Mouse (Mus musculus): Measurements from ENCODE around the gene Ctu2.

Gene Ctu2

DNA sequence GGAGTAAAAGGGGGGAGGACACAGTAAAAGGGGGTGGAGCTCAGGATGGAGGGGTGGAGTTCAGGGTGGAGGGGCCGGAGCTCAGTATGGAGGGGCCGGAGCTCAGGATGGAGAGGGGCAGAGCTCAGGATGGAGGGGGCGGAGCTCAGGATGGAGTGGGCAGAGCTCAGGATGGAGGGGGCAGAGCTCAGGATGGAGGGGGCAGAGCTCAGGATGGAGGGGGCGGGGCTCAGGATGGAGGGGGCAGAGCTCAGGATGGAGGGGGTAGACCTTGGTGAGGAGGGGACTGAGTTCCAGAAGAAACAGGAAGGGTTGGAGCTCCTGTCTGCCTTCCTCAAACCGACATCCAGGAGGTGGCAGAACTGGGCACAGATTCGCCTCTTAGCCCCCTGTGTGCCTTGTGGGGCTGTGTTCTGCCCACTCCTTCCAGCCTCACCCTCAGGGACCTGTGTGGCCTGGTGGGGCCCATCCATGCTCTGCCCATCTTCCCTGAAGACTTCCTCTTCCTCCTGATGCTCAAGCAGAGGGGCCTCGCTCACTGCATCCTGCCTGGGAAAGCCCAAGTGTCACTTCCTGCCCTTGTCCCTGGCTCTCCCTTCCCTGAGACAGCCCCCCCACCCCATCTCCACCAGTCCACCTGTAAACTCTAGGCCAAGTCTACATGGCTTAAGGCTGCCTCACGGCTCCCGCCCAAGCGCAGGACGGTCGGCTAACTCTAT is 21.2 kb downstream of the Ctu2 start:
- no peak for DNase-seq

DNA sequence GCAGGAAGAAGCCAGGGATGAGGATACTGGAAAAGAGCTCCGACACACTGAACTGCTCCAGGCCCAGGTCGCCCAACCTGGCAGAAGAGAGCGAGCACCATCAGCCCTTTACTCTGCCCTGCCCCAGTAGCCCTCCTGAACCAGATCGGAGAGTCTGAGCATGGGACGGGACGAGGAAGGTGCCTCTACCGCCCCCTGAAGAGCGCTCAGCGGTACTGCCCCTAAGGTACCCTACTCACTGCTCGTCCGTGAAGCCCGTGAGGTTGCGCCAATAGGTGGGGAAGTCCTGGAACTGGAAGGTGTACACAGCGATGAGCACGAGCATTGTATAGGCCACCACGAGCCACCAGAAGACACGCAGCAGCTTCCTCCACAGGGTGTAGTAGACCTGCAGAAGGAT is 22.0 kb downstream of the Ctu2 start:
- DNase-seq = no peak

DNA sequence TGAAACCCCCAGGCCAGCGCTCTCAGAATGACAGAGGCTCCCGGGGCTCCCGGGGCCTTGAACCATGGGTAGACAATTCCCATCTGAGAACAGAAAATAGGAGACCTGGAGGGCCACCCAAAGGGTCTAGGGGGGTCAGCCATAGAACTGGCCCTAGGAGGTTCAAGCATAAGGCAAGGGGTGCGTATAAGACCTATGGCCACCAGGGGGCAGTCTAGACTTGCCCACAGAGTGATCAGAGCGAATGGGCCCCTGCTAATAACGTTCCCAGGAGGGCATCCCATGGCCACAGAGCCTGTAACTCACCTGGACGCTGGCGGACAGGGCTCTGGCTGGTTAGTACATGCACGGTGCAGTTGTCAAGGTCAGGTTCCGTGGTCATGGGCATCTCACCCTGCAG is 24.9 kb downstream of the Ctu2 start:
- peak; percentile 86 for DNase-seq

DNA sequence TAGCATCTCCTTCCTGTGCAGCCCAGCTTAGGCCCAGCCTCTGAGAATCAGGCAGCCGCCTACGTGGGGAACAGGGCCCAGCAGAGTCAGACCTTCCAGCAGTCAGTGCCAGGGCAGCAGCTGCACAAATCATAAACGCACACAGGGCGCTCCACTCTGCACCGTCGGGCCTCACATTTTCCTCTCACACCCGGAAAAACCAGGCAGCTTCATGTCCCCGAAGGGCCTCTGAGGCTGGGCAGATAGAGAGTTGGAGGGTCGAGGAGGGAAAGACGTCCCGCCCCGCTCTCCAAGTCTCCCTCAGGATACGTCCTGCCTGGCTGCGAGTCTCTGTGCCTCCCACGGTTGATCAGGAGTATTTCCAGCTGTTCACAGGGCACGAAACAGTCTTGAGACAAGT is 35.6 kb downstream of the Ctu2 start:
- DNase-seq = no peak

DNA sequence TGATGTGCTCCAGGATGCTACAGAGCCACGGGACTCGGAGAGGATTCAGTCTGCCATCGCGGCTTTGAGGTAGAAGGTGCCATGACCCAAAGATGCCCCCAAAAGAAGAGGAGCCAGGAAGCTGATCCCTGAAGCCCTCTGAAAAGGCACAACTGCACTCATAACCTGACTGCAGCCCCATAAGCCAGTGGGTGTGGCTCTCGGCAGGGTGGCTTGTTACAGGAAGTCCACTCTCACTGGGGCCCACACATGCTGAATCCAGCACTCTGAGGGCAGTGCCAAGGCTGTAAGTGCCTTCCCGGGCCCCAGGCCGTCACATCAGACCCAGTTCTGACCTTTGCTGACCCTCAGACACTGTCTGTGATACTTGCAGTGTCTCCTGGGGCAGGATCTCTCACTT is 36.4 kb downstream of the Ctu2 start:
- DNase-seq = no peak

DNA sequence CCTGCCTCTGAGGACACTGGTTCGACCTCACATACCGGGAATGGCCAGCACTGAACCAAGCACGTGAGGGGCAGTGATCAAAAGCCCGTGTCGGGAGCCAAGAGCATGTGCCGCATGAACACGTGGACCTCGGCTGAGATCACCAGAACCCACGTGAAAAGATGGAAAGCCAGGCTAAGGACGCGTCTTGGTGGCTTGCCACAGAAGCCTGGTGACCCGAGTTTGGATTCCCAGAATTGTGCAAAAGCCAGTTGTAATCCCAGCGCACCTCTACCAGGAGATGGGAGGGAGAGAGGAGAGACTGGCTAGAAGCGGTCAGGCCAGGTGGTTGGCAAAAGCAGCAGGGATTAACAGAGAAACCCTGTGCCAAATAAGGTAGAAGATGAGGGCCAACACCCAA is 39.8 kb downstream of the Ctu2 start:
- DNase-seq = no peak

DNA sequence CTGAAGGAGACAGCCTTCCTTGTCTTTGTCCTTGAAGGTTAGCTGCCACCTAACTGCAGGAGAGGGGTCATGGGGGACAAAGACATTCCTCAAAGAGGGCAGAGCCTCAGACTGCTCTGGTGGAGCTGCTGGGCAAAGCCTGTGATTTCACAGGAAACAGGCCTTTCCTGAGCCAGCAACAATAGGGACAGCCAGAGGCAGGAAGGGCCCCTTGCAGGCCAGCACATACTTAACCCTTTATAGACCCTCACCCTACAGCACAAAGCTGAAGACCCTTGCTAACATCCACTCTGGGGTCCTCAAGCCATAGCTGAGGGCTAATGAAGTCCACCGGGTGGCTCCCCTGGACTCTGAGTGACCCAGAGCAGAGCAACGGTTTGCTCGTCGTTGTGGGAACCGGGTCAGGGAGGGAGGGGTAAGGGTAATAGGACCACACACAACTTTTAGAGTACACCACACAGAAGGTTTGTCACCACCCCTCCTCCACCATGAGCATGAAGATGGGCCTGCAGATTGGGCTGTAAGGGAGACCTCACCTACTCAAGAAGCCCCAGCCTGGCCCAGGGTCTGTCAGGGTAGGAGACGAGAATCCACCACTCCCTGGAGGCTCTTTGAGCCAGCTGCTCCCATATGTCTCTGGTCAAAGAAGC is 41.7 kb downstream of the Ctu2 start:
- no peak for DNase-seq

DNA sequence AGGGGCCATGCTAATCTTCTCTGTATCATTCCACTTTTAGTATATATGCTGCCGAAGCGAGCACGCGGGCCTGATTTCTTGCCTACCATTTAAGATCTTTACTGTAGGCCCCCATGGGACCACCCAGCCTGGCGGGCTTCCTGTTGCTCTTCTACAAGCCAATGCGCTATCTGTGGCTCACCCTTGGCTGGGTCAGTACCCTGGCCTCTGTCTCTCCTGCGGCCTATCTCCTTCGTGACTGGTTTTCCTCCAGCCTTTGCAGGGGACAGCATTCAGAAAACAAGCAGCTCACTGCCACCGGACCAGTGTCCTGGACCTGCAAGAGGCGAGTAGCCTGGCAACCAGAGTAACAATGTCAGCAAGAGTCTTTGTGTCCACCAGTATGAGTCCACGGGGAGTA is 44.7 kb downstream of the Ctu2 start:
- no peak for DNase-seq

DNA sequence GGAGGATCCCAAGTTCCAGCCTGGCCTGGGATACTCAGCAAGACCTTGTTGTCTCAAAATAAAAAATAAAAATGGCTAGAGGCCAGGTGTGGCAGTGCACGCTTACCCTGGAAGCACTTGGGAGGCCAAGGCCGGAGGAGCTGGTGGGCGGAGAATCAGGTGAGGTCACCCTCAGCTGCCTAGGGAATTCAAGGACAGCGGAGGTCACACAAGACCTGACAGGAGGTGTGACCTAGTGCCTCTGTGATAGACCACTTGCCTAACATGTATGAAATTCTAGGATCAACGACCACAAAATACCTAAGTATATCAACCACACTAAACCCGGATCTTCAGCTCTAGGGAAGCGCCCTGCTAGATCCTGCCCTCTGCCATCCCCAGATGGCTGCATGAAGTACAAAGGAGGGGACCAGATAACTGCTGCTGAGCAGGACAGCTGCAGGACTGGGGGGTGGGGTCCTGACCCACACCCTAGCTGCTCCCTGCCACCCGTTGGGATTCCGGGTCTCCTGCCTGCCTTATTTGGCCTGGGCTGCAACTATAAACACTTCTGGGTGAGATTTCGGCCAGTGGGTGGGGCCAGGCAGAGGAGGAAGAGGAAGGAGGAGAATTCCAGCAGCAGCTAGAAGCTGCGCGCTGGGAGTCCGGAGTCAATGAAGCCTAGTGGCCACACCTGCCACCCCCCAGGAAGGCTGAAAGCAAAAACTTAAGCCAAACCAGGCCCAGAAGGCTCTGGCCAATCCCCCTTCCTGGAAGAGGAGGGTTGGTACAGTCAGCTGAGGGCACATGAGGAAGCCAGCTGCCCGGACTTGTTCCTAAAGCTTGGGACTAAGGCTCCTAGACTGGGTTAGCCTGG is 47.1 kb downstream of the Ctu2 start:
- DNase-seq = peak; percentile 11

DNA sequence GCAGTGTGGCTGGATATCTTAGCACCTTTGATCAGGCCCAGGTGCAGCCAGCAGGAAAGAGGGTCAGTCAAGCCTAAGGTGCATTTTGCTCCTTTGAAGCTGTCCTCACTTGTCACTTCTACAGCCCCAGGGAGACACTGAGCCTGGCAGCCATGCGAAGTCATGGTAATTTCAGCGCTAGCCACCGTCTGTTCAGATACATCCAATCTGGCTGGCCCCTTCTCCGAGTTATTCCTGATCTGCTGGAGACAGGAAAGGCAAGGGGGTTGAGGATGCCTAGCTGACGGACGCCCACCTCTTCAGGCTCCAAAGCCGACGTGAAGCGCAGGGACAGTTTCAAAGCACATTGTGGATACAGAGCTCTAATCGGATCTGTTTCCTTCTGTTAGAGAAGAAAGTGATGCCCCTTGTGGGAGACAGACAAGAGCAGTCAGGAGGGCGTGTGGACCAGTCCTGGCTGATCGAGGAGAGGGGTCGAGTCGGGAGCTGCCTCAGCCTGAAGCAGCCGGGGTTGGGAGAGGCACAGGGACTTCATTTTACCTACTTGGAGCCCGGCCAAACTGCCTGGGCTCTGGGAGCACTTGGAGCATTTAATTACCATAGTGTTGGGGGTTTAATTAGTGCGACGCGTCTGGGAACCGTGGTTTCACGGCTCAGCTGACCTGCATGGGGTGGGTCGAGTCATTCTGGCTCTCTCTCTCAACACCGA is 47.9 kb downstream of the Ctu2 start:
- DNase-seq = peak; percentile 28

DNA sequence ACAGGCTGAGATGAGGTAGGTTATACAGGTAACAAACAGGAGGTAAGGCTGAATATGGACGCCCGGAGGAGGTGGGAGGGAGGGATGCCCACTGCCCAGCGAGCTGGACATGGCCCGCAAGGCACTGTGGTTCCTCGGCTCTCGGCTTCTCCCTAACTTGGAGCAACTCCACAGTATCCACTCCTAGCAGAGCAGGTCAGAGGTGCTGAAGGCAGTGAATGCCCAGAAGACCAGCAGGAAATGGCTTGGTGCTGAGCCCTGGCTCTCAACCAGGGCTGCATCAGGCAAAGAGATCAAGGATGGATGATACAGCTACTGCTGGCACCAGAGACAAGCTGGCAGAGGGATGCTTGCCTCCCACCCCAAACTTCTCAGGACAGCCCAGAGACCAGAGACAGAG is 48.6 kb downstream of the Ctu2 start:
- DNase-seq = peak; percentile 11

DNA sequence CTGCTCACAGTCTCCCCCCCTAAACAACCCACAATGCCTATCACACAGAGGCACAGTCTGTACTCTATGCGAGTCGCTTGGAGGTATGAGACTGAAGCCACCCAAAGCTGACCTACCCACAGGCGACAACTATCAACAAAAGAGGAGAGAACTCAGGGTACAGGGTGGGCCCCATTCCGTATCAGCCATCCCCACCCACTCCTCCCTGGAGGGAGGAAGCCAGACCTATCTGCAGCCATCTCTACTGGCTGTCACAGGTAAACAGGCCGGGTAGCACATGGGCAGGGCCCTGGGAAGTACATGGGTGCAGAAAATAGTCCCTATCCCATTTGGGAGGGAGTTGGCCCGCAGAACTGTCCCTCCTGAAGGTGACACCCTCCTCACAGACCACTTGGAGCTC is 49.1 kb downstream of the Ctu2 start:
- no peak for DNase-seq

DNA sequence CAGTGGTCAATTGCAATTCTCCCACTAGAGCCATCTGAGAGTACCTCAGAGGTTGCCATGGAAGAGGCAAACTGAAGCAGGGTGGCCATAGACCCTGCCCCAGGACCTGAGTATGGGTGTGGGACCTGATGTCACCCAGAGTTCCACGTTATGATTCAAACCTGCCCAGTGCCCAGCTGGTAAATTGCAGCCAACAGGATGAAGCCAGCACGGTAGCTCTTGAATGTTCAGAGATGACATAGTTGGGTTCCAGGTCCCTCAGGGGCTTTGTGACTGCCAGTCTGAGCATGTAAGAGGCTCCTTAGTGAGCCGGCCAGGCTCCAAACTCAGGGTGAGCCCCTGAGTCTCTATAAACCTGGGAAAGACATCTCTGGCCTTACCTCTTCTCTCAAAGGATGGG is 50.1 kb downstream of the Ctu2 start:
- no peak for DNase-seq

DNA sequence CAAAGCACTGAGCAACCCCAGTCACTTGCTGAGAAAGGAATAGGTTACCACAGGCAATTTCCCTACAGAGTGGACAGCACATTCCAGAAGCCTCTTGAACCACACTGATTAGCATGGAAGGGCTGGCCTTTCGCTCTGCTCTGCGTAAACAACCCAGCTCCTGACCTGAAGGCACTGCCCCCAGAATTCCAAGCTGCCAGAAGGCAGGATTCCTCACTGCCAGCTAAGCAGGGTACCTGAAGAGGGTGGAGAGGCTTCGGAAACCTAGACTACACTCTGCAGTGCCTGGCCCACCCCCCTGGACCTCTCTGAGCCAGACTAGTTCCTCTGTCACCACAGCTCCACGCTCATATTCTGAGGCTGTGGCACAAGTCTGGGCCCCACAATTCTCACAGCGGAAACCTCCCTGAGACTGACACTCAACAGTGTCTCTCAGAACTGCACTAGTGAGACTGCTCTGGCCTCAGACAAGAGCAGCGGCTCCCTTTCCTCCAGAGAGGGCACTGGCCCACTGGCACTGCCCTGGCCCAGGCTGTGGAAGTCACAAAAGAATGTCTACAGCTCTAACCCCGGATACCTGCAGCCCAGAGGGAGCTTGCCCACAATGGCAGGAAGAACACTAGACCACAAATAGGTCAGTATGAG is 50.7 kb downstream of the Ctu2 start:
- DNase-seq = no peak

DNA sequence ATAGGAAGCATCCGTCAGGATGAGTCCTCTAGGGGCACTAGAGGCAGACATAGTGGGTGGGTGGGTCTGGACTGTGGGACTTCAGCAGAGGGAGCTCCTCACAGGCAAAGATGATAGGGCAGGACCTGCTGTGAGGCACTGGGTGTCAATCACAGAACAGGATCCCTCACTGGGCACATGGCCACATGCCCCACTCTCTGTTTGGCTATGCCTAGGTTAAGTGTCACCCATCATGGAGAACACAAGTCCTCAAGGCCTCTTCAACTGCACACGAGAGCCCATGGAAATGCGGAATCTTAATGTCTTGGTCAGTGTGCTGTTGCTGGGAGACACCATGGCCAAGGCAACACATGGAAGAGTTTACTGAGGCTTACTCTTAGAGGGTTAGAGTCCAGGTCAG is 52.0 kb downstream of the Ctu2 start:
- DNase-seq = no peak

DNA sequence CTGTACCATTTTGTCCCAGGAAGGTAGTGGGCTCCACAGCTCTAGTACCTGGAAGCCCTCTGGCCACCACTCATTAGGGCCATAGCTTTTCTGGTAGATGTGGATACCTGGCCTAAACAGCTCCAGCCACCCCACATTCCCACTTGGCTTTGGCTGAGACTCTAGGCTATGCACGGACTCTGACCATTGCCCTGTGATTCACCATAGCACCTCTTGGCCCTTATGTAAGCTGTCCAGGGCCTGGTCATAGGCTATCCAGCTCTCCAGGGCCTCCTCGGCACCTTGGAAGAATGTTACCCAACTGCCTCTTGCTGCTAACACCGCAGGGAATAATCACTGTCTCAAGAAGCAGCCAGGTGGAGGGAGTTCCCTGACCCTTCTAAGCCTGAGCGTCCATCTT is 53.2 kb downstream of the Ctu2 start:
- DNase-seq = no peak

DNA sequence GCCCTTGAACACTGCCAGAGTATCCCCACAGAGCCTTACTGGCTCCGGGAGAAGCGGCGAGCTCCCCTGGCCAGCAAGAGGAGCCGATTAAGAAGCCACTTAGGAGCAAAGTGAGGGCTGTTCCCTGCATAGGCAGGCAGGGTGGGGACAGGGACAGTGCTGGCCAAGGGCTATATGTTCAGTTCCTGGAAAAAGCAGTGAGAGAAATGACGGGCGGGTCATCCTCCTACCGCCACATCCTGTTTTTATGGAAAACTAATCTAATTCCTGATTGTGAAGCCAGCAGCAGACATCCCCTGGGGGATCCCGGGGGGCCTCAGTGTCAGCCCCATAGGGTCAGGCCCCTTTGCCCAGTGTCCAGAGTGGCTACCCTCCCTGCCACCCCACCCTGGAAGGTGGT is 55.4 kb downstream of the Ctu2 start:
- no peak for DNase-seq
